Mouse (Mus musculus) Patski (cell line): ENCODE measurements around the gene Hsf2bp. TPM values are rescaled to one million over a fixed set of nuclear protein-coding genes. Genes with fewer than 3 reads are reported as not detected.

Experiments used
- ATAC-seq: fragments of 100-300 bp; one replicate; pipeline ENCODE4 v1.8.0; 2021
- CTCF ChIA-PET: fragments of 350-600 bp; sonication (Branson Sonifier 250); formaldehyde crosslinking; loops from one replicate; lab custom pipeline; 2022; ENCODE audit warnings: inconsistent platforms; lab: Charles Lee
- POLR2A ChIA-PET: fragments of 350-600 bp; sonication (Branson Sonifier 250); formaldehyde crosslinking; loops from one replicate; lab custom pipeline; 2022; ENCODE audit warnings: antibody characterized with exemption, inconsistent platforms; lab: Charles Lee
- DNase-seq: peaks from one replicate; pipeline ENCODE4 v3.0.0-alpha.2; 2011; ENCODE audit warnings: low read depth, low spot score
- H3K27me3 ChIP-seq: fragments of 371-371 bp; one replicate; pipeline ENCODE4 v1.5.1; 2021
- CTCF ChIP-seq: fragments of 100-300 bp; IDR thresholded peaks from one replicate; pipeline ENCODE4 v1.5.1; 2021
- in situ Hi-C: fragments of 300-500 bp; cut with MboI; formaldehyde crosslinking; loops from 3 replicates; pipeline ENCODE4 v1.11.1; 2018; ENCODE audit warnings: low pct_unique_long_range_greater_than_20kb, mixed read lengths
- polyA plus RNA-seq: library from polyadenylated mRNA; unstranded; gene quantifications from one replicate; pipeline ENCODE4 v1.2.3, GENCODE M21; 2021

The Hsf2bp gene
- polyA plus RNA-seq, 1 experiment from 2014 or later = 0.64 TPM

DNA sequence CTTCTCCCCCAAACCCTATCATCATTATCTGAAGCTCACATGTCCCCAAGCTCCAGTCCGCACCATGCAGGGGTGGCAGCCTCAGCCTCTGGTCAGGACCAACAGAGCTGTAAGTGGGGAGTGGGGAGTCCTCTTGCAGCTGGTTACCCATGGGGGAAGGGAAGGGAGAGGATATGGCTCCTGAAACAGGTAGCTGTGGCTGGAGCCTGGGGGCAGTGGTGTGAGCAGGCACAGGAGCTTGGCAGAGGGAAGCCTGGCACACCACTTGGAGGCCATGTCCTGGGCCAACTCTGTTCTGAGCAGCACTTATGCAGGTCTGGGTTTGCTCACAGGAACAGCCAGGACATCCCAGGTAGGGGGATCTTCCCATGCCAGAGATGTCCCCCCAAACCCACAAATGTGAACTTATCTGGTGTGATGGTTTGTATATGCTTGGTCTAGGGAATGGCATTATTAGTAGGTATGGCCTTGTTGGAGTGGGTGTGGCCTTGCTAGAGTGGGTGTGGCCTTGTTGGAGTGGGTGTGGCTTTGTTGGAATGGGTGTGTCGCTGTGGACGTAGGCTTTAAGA lies 133.4 kb downstream of the Hsf2bp start:
- in situ Hi-C loops = no loop called here
- CTCF ChIA-PET = no interaction called here
- H3K27me3 ChIP-seq = no peaks in the 10 kb centered on the region
- no peak for TF ChIP-seq CTCF
- POLR2A ChIA-PET = interaction anchor here (0.6 kb wide), 1 partner anchor 77 kb away, joined by 3 read pairs; no protein-coding TSS in a partner anchor
- DNase-seq (no peak), ATAC-seq (no peak)

DNA sequence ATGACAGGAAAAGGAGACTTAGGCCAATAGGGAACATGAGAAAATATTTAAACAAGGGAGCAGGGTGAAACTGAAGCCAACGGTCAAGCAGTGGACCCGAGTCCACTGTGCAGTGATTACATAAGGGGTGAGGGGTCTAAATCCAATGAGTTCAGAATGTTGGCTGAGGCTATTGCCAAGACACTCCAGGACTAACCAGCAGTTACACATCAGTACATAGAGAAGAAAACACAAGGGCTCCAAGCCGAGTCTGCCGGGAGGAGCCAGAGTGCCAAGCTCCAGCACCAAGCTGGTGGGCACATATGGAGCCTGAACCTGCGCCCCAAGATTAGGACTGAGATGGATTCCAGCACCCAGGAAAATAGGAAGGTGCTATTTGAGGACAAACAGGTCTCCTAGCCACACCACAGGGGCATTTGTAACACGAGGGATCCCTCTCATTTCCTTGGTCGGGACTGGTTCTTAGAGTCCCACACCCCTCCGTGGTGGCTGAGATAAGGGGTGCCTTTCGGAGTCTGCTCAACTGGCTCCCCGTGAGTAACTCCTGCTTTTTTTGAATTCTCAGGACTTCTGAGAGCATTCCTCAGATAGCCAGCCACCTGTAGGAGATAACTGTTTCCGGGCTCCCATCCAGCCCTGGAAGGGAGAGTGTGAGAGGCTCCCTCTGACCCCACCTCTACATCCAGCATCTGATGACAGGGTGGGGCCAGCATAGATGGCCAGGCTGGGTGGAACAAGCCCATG lies 134.5 kb downstream of the Hsf2bp start:
- ChIA-PET CTCF (no interaction called here), POLR2A (no interaction called here)
- in situ Hi-C loops = no loop called here
- ATAC-seq (no peak), DNase-seq (no peak)
- no peak for TF ChIP-seq CTCF
- H3K27me3 ChIP-seq = no peaks in the 10 kb centered on the region

- H3K27me3 ChIP-seq = no peaks in the 10 kb centered on the region
- TF ChIP-seq CTCF = no peak
- ATAC-seq = no peak
- ChIA-PET CTCF (interaction anchor here (0.6 to 1.4 kb wide), 3 partner anchors 12 to 199 kb away, joined by 3 to 4 read pairs (median 3); no protein-coding TSS in a partner anchor), POLR2A (no interaction called here)
- in situ Hi-C loops = no loop called here
- DNase-seq = no peak
These were observed 137.2 kb downstream of the Hsf2bp start for GRCm38 (mm10) chr17:31898941-31899340.

- ChIA-PET POLR2A (no interaction called here), CTCF (interaction anchor here (1.4 kb wide), 1 partner anchor 197 kb away, joined by 4 read pairs; no protein-coding TSS in a partner anchor)
- in situ Hi-C loops = no loop called here
- H3K27me3 ChIP-seq = no peaks in the 10 kb centered on the region
- DNase-seq (no peak), ATAC-seq (no peak)
- no peak for TF ChIP-seq CTCF
These were observed 138.9 kb downstream of the Hsf2bp start for GRCm38 (mm10) chr17:31897186-31897793.

GRCm38 (mm10) chr17:31896751-31897150 lies 139.4 kb downstream of the Hsf2bp start:
- H3K27me3 ChIP-seq = no peaks in the 10 kb centered on the region
- ChIA-PET CTCF (no interaction called here), POLR2A (no interaction called here)
- no peak for ATAC-seq
- in situ Hi-C loops = no loop called here
- DNase-seq = no peak
- no peak for TF ChIP-seq CTCF

DNA sequence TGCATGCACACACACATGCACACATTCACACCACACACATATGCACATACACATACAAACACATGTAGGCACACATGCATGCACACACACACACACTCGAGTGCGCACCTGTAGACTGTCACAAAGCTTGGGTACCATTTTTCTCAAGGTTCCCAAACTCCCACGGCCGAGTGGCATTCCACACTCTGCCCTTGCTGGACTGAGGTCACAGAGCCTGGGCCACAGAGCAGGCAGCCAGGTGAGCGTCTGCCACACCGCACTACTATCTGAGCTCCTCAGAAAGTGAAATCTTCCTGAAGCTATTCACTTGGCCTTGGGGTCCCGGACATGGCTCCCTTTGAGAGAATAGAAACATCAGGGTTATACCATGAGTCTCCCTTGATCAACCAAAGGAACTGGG lies 139.8 kb downstream of the Hsf2bp start:
- TF ChIP-seq CTCF = no peak
- DNase-seq = no peak
- no peak for ATAC-seq

More for the DNA sequence above, 139.8 kb downstream of the Hsf2bp start:
- POLR2A ChIA-PET = interaction anchor here (0.7 kb wide), 1 partner anchor 329 kb away, joined by 3 read pairs; no protein-coding TSS in a partner anchor
- no peaks in the 10 kb centered on the region for H3K27me3 ChIP-seq
- in situ Hi-C loops = no loop called here
- CTCF ChIA-PET = no interaction called here

Other genes starting within 250 kb of the Hsf2bp start
- 37.1 TPM for gene Sik1, start 180.5 kb downstream of the Hsf2bp start, polyA plus RNA-seq
- gene Rrp1b, start 249 bp downstream of the Hsf2bp start, polyA plus RNA-seq = 29.2 TPM
- gene Notch3, start 130.5 kb upstream of the Hsf2bp start, polyA plus RNA-seq = 1.5 TPM
- gene Ephx3, start 153.2 kb upstream of the Hsf2bp start, polyA plus RNA-seq = 0.18 TPM
- gene Brd4, start 248.4 kb upstream of the Hsf2bp start, polyA plus RNA-seq = 102 TPM